28 mouse cellular contexts compared by ENCODE assay signal in the genomic region with DNA sequence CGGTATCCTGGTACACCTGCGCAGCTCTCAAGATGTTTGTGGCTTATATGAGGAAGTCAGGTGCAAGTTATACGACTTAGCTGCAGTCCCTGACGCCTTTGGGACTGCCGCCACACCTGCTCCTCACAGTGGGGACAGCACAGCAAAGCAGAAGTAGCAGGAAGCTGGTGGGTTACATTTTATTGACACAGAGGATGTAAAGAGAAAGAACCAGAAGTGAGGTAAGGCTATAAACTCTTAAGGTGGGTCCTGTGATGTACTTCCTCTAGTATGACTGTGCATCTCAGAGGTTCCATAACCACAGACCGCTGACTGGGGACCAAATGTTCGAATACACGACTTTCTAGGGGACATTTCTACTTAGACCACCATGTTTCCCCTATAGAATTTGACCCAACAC. TPM values are rescaled to one million over a fixed set of nuclear protein-coding genes. Genes with fewer than 3 reads are reported as not detected.
DNase-seq lines count a peak whose midpoint lies in the region; ATAC-seq lines count a peak whose summit lies in the region.
"Had no signal": no experiment of that assay in that cellular context is flagged by ENCODE, and none has a peak within 500 bp of the region (broad histone marks: within the 10 kb centered on the region; RNA-seq: fewer than 3 reads in every experiment).

No protein-coding gene starts in this region.

- H3K4me1 ChIP-seq in heart, embryonic 10.5 days, result no peaks in the 10 kb centered on the region
- peaks cover 4% of the 10 kb centered on the region for H3K4me1 ChIP-seq in liver, embryonic 11.5 days (replicated peaks; ENCODE audit: control insufficient read depth, insufficient read depth, low read length)
- no peaks in the 10 kb centered on the region for H3K4me1 ChIP-seq in midbrain, embryonic 13.5 days (replicated peaks)
- H3K4me1 ChIP-seq: embryonic facial prominence, embryonic 10.5 days; embryonic facial prominence, embryonic 12.5 days; forebrain, embryonic 13.5 days; forebrain, embryonic 15.5 days had no signal

- H3K9me3 ChIP-seq in heart, embryonic 10.5 days, result no peaks in the 10 kb centered on the region
- H3K9me3 ChIP-seq in liver, embryonic 11.5 days (ENCODE audit: control insufficient read depth, low read length), result no peaks in the 10 kb centered on the region
- H3K9me3 ChIP-seq in midbrain, embryonic 13.5 days, result no peaks in the 10 kb centered on the region
- H3K9me3 ChIP-seq: embryonic facial prominence, embryonic 10.5 days; embryonic facial prominence, embryonic 12.5 days; forebrain, embryonic 13.5 days; forebrain, embryonic 15.5 days had no signal

- H3K36me3 ChIP-seq in heart, embryonic 10.5 days, result peaks cover 3% of the 10 kb centered on the region; the same call in 1 of the 2 replicates
- no peaks in the 10 kb centered on the region for H3K36me3 ChIP-seq in liver, embryonic 11.5 days (ENCODE audit: control insufficient read depth, insufficient read depth, low read length)
- H3K36me3 ChIP-seq in midbrain, embryonic 13.5 days, result no peaks in the 10 kb centered on the region
- H3K36me3 ChIP-seq: embryonic facial prominence, embryonic 10.5 days; embryonic facial prominence, embryonic 12.5 days; forebrain, embryonic 15.5 days; G1E had no signal

- H3K4me3 ChIP-seq in heart, embryonic 10.5 days, result no peak overlapping the region
- no peak overlapping the region for H3K4me3 ChIP-seq in liver, embryonic 11.5 days (ENCODE audit: low read depth, low read length)
- no peak overlapping the region for H3K4me3 ChIP-seq in midbrain, embryonic 13.5 days (replicated peaks)
- H3K4me3 ChIP-seq: embryonic facial prominence, embryonic 10.5 days; embryonic facial prominence, embryonic 12.5 days; forebrain, embryonic 13.5 days; forebrain, embryonic 15.5 days had no signal

- no peak overlapping the region for H3K27ac ChIP-seq in heart, embryonic 10.5 days
- no peak overlapping the region for H3K27ac ChIP-seq in liver, embryonic 11.5 days (ENCODE audit: low read depth, low read length)
- no peak overlapping the region for H3K27ac ChIP-seq in midbrain, embryonic 13.5 days
- H3K27ac ChIP-seq: embryonic facial prominence, embryonic 10.5 days; embryonic facial prominence, embryonic 12.5 days; forebrain, embryonic 13.5 days; forebrain, embryonic 15.5 days had no signal

- WGBS in heart, embryonic 10.5 days, result 86% methylated on average over 8 of the region's 8 CpGs
- 76% methylated on average over 7 of the region's 8 CpGs for WGBS in liver, embryonic 11.5 days
- WGBS in midbrain, embryonic 13.5 days, result 88% methylated on average over 8 of the region's 8 CpGs

- no peaks in the 10 kb centered on the region for H3K27me3 ChIP-seq in heart, embryonic 10.5 days (ENCODE audit: insufficient read depth, poor library complexity, severe bottlenecking)
- H3K27me3 ChIP-seq in liver, embryonic 11.5 days (replicated peaks; ENCODE audit: control insufficient read depth, insufficient read depth, low read length), result no peaks in the 10 kb centered on the region
- no peaks in the 10 kb centered on the region for H3K27me3 ChIP-seq in midbrain, embryonic 13.5 days
- H3K27me3 ChIP-seq: CH12.LX; embryonic facial prominence, embryonic 12.5 days; forebrain, embryonic 13.5 days; forebrain, embryonic 15.5 days; Patski had no signal

- DNase-seq in A20 (ENCODE audit: low read depth, low spot score), result peak; percentile 67
- DNase-seq in yolk sac, embryonic 10.5 days (ENCODE audit: low spot score), result no peak
- no peak for DNase-seq in heart, embryonic 10.5 days (ENCODE audit: low spot score)
- DNase-seq in liver, embryonic 11.5 days (ENCODE audit: low spot score), result no peak
- DNase-seq: adrenal gland, adult 2 months; adrenal gland, postnatal 10 days; adrenal gland, postnatal 25 days; B cell, adult 2 months; cerebellum, adult 11 months; cerebellum, adult 18-20 months; cerebellum, adult 8-10 months; cerebellum, adult 9-11 months; cerebellum, postnatal 14 days; cerebellum, postnatal 36 days; forebrain, postnatal 0 days had no signal

- H3K9ac ChIP-seq in liver, embryonic 11.5 days (ENCODE audit: low read depth, low read length), result no peak overlapping the region
- no peak overlapping the region for H3K9ac ChIP-seq in midbrain, embryonic 13.5 days (replicated peaks)
- H3K9ac ChIP-seq: embryonic facial prominence, embryonic 12.5 days; forebrain, embryonic 13.5 days; forebrain, embryonic 15.5 days; forebrain, postnatal 0 days had no signal

- 0 out of 2 replicates have a peak, but pooled peaks have one; percentile 42 for ATAC-seq in common myeloid progenitor, adult 5-6 weeks (replicated peaks; ENCODE audit: low read depth, poor library complexity, severe bottlenecking)
- ATAC-seq in hematopoietic stem cell, adult 5-6 weeks (replicated peaks in 1 of 2; ENCODE audit: insufficient read depth in 1 of 2, low FRiP score in 2 of 2, low TSS enrichment in 1 of 2, low read depth in 1 of 2, poor library complexity in 2 of 2, severe bottlenecking in 2 of 2), result peak; percentile 22 to 78; a peak in 2 of 4 replicates
- peak; percentile 43; the same call in 1 of the 2 replicates for ATAC-seq in megakaryocyte progenitor cell, adult 5-6 weeks (replicated peaks; ENCODE audit: poor library complexity)
- ATAC-seq in liver, embryonic 11.5 days (replicated peaks; ENCODE audit: low FRiP score), result no peak
- no peak for ATAC-seq in midbrain, embryonic 13.5 days
- ATAC-seq: activated CD4-positive, CD25-positive, alpha-beta regulatory T cell, adult 4 months; CD4-positive, CD25-positive, alpha-beta regulatory T cell, adult 4 months; forebrain, embryonic 13.5 days; forebrain, embryonic 15.5 days; forebrain, postnatal 0 days; Patski had no signal

- H3K4me2 ChIP-seq in liver, embryonic 11.5 days, result no peak overlapping the region
- no peak overlapping the region for H3K4me2 ChIP-seq in midbrain, embryonic 13.5 days (replicated peaks)
- H3K4me2 ChIP-seq: embryonic facial prominence, embryonic 12.5 days; forebrain, embryonic 13.5 days; forebrain, embryonic 15.5 days had no signal

RNA-seq across cellular contexts. Expression of a gene that starts 11.4 kb away (rescaled TPM):
- 6.2 TPM in 2 replicates for total RNA-seq in common myeloid progenitor, adult 5-6 weeks (2017)
- 12.4 and 13.9 TPM in 2 replicates for total RNA-seq in hematopoietic stem cell, adult 5-6 weeks (2017)
- total RNA-seq in megakaryocyte progenitor cell, adult 5-6 weeks (2015), result 2.3 TPM in 2 replicates
- total RNA-seq in megakaryocyte progenitor cell, adult 5-6 weeks (2017), result 5.4 TPM in 2 replicates
- 0.43 and 0.48 TPM in 2 replicates for polyA plus RNA-seq in heart, embryonic 10.5 days (2016; fragmentation: Nextera tagmentation; extraction: Ambion mirVana)
- polyA plus RNA-seq in liver, embryonic 11.5 days (2014; fragmentation: Nextera tagmentation; extraction: Ambion mirVana), result 0.26 and 0.36 TPM in 2 replicates
- polyA plus RNA-seq in midbrain, embryonic 13.5 days (2015; fragmentation: Nextera tagmentation; extraction: Ambion mirVana), result 0.71 and 1.6 TPM in 2 replicates
- total RNA-seq: CH12.LX had no signal
- polyA plus RNA-seq: activated CD4-positive, CD25-positive, alpha-beta regulatory T cell, adult 4 months; CD4-positive, CD25-positive, alpha-beta regulatory T cell, adult 4 months had no signal

Comparison
In these comparisons a context has a peak if more than half of its experiments do, and no peak if none do; other contexts are left out.
1. ATAC-seq: peak in common myeloid progenitor, adult 5-6 weeks (single experiment), hematopoietic stem cell, adult 5-6 weeks (2 of 2) and megakaryocyte progenitor cell, adult 5-6 weeks (single experiment); none in liver, embryonic 11.5 days (single experiment) and midbrain, embryonic 13.5 days (single experiment).